ENCODE assay signal across 24 mouse cellular contexts in the genomic region with DNA sequence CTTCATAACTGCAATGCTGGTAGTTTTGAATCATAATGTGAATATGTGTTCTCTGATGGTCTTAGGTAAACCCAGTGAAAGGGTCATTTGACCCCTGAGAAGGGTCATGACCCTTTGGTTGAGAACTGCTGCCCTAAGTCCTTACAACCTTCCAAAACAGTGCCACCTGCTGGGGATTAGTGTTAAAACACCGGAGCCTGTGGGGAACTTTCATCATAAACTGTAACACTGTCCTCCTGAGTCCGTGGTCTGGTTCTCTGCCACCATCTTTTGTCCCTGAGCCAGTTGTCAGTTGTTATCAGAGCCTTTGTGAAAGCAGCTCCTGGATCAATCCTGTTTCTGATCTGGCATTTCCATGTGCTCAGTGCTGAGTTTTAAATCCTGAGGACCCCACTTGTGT.
DNase-seq lines count a peak whose midpoint lies in the region; ATAC-seq and TF ChIP-seq lines count a peak whose summit lies in the region.
"Had no signal": no experiment of that assay in that cellular context is flagged by ENCODE, and none has a peak within 500 bp of the region (broad histone marks: within the 10 kb centered on the region; RNA-seq: fewer than 3 reads in every experiment).

No protein-coding gene starts in this region.

- no peaks in the 10 kb centered on the region for H3K9me3 ChIP-seq in intestine, postnatal 0 days (ENCODE audit: control insufficient read depth)
- H3K9me3 ChIP-seq in intestine, embryonic 16.5 days (ENCODE audit: control insufficient read depth, low read length): peaks cover 6% of the 10 kb centered on the region; the same call in 1 of the 2 replicates
- H3K9me3 ChIP-seq in liver, embryonic 14.5 days (ENCODE audit: control insufficient read depth, low read length): no peaks in the 10 kb centered on the region
- H3K9me3 ChIP-seq: forebrain, embryonic 12.5 days; heart, embryonic 10.5 days; hindbrain, embryonic 12.5 days; limb, embryonic 13.5 days; neural tube, embryonic 15.5 days had no signal

- no peak overlapping the region for H3K4me2 ChIP-seq in intestine, postnatal 0 days (replicated peaks; ENCODE audit: low read depth)
- H3K4me2 ChIP-seq in intestine, embryonic 16.5 days (ENCODE audit: low read depth, low read length): no peak overlapping the region
- H3K4me2 ChIP-seq in liver, embryonic 14.5 days (ENCODE audit: low read depth): no peak overlapping the region
- H3K4me2 ChIP-seq: forebrain, embryonic 12.5 days; hindbrain, embryonic 12.5 days; limb, embryonic 13.5 days; neural tube, embryonic 15.5 days had no signal

- no peak for DNase-seq in spleen, adult 2 months (ENCODE audit: low read depth in 1 of 2, low spot score in 2 of 2)
- no peak for DNase-seq in spleen, postnatal 14 days (ENCODE audit: low spot score in 2 of 2)
- DNase-seq in liver, embryonic 14.5 days (ENCODE audit: low read depth in 3 of 3, low spot score in 3 of 3): no peak
- DNase-seq in natural killer cell, adult 2 months (ENCODE audit: low spot score in 2 of 2): no peak
- DNase-seq in adrenal gland, postnatal 14 days: no peak
- no peak for DNase-seq in urinary bladder, postnatal 25 days (ENCODE audit: low spot score)
- DNase-seq: cerebellum, adult 11-12 months; cerebellum, postnatal 25 days; gastrocnemius, postnatal 36 days; heart, postnatal 10 days; kidney, adult 11 months; kidney, postnatal 14 days; lung, postnatal 14 days; retina, postnatal 1 day; right cerebral cortex, postnatal 4 days; thymus, adult 2 months had no signal

- H3K27ac ChIP-seq in intestine, postnatal 0 days (ENCODE audit: low read depth, low read length): no peak overlapping the region
- H3K27ac ChIP-seq in intestine, embryonic 16.5 days (ENCODE audit: low read length): no peak overlapping the region
- peak overlapping the region; percentile 82 for H3K27ac ChIP-seq in spleen, adult 2 months (ENCODE audit: insufficient read depth, low read length)
- H3K27ac ChIP-seq in liver, embryonic 14.5 days: no peak overlapping the region
- H3K27ac ChIP-seq: forebrain, embryonic 12.5 days; heart, embryonic 10.5 days; hindbrain, embryonic 12.5 days; limb, embryonic 13.5 days; neural tube, embryonic 15.5 days had no signal

- TF ChIP-seq POLR2A in spleen, adult 2 months (IDR thresholded peaks at IDR 0.05; ENCODE audit: low read depth, low read length): no peak

- H3K36me3 ChIP-seq in intestine, postnatal 0 days (ENCODE audit: control insufficient read depth, insufficient read depth): no peaks in the 10 kb centered on the region
- 0 out of 2 replicates have a peak, but pooled peaks cover 3% of the 10 kb centered on the region for H3K36me3 ChIP-seq in intestine, embryonic 16.5 days (ENCODE audit: control insufficient read depth, insufficient read depth, low read length)
- H3K36me3 ChIP-seq in spleen, adult 2 months (ENCODE audit: control insufficient read depth, insufficient read depth, low read length): peaks cover 3% of the 10 kb centered on the region; the same call in 1 of the 2 replicates
- H3K36me3 ChIP-seq in liver, embryonic 14.5 days (replicated peaks; ENCODE audit: control insufficient read depth, insufficient read depth, low read depth): peaks cover 16% of the 10 kb centered on the region
- H3K36me3 ChIP-seq: heart, embryonic 10.5 days; neural tube, embryonic 15.5 days had no signal

- ATAC-seq in intestine, postnatal 0 days: no peak
- no peak for ATAC-seq in intestine, embryonic 16.5 days
- no peak for ATAC-seq in liver, embryonic 14.5 days (ENCODE audit: insufficient read depth)
- ATAC-seq: Patski had no signal

- H3K27me3 ChIP-seq in intestine, postnatal 0 days (replicated peaks; ENCODE audit: control insufficient read depth, insufficient read depth, low read length): no peaks in the 10 kb centered on the region
- no peaks in the 10 kb centered on the region for H3K27me3 ChIP-seq in intestine, embryonic 16.5 days (replicated peaks; ENCODE audit: control insufficient read depth, insufficient read depth, low read length)
- H3K27me3 ChIP-seq in spleen, adult 2 months (ENCODE audit: control insufficient read depth, insufficient read depth, low read length): no peaks in the 10 kb centered on the region
- no peaks in the 10 kb centered on the region for H3K27me3 ChIP-seq in liver, embryonic 14.5 days (ENCODE audit: control insufficient read depth, insufficient read depth, low read length)
- H3K27me3 ChIP-seq: forebrain, embryonic 12.5 days; hindbrain, embryonic 12.5 days; limb, embryonic 13.5 days; neural tube, embryonic 15.5 days had no signal

- no peak overlapping the region for H3K4me3 ChIP-seq in intestine, postnatal 0 days (ENCODE audit: low read depth, low read length)
- no peak overlapping the region for H3K4me3 ChIP-seq in intestine, embryonic 16.5 days (ENCODE audit: low read length)
- H3K4me3 ChIP-seq in spleen, adult 2 months (ENCODE audit: extremely low read depth, insufficient read depth, insufficient read length): no peak overlapping the region
- no peak overlapping the region for H3K4me3 ChIP-seq in liver, embryonic 14.5 days (ENCODE audit: insufficient read depth in 1 of 2, low read depth in 2 of 2, low read length in 2 of 2)
- H3K4me3 ChIP-seq: forebrain, embryonic 12.5 days; heart, embryonic 10.5 days; hindbrain, embryonic 12.5 days; limb, embryonic 13.5 days; neural tube, embryonic 15.5 days had no signal

- peak; percentile 35 for TF ChIP-seq CTCF in intestine, postnatal 0 days (IDR thresholded peaks at IDR 0.05; ENCODE audit: low read depth)
- TF ChIP-seq CTCF in spleen, adult 2 months (IDR thresholded peaks at IDR 0.05; ENCODE audit: extremely low read depth, insufficient read depth, insufficient read length, insufficient replicate concordance): no peak
- TF ChIP-seq CTCF in liver, embryonic 14.5 days (IDR thresholded peaks at IDR 0.05; ENCODE audit: low read depth): peak; percentile 42; the same call in 1 of the 2 replicates

- 0 out of 2 replicates have a peak, but pooled peaks cover under 1% of the 10 kb centered on the region for H3K4me1 ChIP-seq in intestine, postnatal 0 days (replicated peaks; ENCODE audit: control insufficient read depth, insufficient read depth, low read length)
- H3K4me1 ChIP-seq in intestine, embryonic 16.5 days (ENCODE audit: control insufficient read depth, insufficient read depth, low read length): peaks cover 8% of the 10 kb centered on the region
- H3K4me1 ChIP-seq in spleen, adult 2 months (ENCODE audit: control insufficient read depth, insufficient read depth, insufficient read length): peaks cover 67% of the 10 kb centered on the region; the same call in 1 of the 2 replicates
- H3K4me1 ChIP-seq in liver, embryonic 14.5 days (replicated peaks; ENCODE audit: control insufficient read depth in 2 of 2, insufficient read depth in 2 of 2, low read length in 1 of 2): peaks cover 37 to 47% of the 10 kb centered on the region in 2 experiments

- TF ChIP-seq EP300 in liver, embryonic 14.5 days (IDR thresholded peaks at IDR 0.05; ENCODE audit: low read depth): no peak

- H3K9ac ChIP-seq in intestine, postnatal 0 days (ENCODE audit: low read depth, low read length): no peak overlapping the region
- H3K9ac ChIP-seq in intestine, embryonic 16.5 days (ENCODE audit: low read depth, low read length): no peak overlapping the region
- H3K9ac ChIP-seq in liver, embryonic 14.5 days (replicated peaks): no peak overlapping the region
- H3K9ac ChIP-seq: forebrain, embryonic 12.5 days; hindbrain, embryonic 12.5 days; limb, embryonic 13.5 days; neural tube, embryonic 15.5 days had no signal

- WGBS in intestine, postnatal 0 days: 90% methylated on average over 2 of the region's 2 CpGs
- WGBS in intestine, embryonic 16.5 days: 95% methylated on average over 2 of the region's 2 CpGs
- 93% methylated on average over 2 of the region's 2 CpGs for WGBS in spleen, adult 2 months
- WGBS in liver, embryonic 14.5 days (ENCODE audit: insufficient replicate concordance): 90% methylated on average over 2 of the region's 2 CpGs
